Mouse (Mus musculus) common myeloid progenitor, adult 5-6 weeks (primary cell): ENCODE results near the gene Tspan17. TPM values are rescaled to one million over a fixed set of nuclear protein-coding genes. Genes with fewer than 3 reads are reported as not detected.
A peak's percentile ranks its signal among the peaks of the same experiment; 100 is the strongest.
"Not testable (repeated sequence)": the region's sequence is repeated elsewhere in the genome, so short reads cannot be mapped to it uniquely, and the experiment has no call there.

ENCODE experiments used
- ATAC-seq: replicated peaks from 2 replicates; pipeline ENCODE4 v1.8.0; 2016; ENCODE audit warnings: low read depth, mild to moderate bottlenecking, moderate TSS enrichment, inconsistent platforms; ENCODE audit not compliant: poor library complexity, severe bottlenecking
- total RNA-seq: library from RNA; stranded (forward); fragments of 200-1000, 187-1606 nt; gene quantifications from 2 replicates; pipeline ENCODE4 v1.2.3, GENCODE M21; 2017

The Tspan17 gene
- total RNA-seq, 1 experiment from 2014 or later = 0.82 TPM

- no peak for ATAC-seq
These were observed 28.9 kb upstream of the Tspan17 start for GRCm38 (mm10) chr13:54760164-54760795.

- ATAC-seq = no peak
These were observed 28.3 kb upstream of the Tspan17 start for GRCm38 (mm10) chr13:54760906-54761305.

GRCm38 (mm10) chr13:54765281-54766191 lies 23.6 kb upstream of the Tspan17 start:
- ATAC-seq = no peak

GRCm38 (mm10) chr13:54766192-54766768 lies 22.9 kb upstream of the Tspan17 start, which contains the start of gene Sncb:
Gene Sncb, minus strand, starts transcription at chr13:54766595.
- ATAC-seq = peak; percentile 85

GRCm38 (mm10) chr13:54767012-54767411 lies 22.2 kb upstream of the Tspan17 start:
- ATAC-seq = no peak

- ATAC-seq = no peak
These were observed 8.6 kb upstream of the Tspan17 start for GRCm38 (mm10) chr13:54780592-54780991.

- ATAC-seq = no peak
These were observed 8.1 kb upstream of the Tspan17 start for GRCm38 (mm10) chr13:54781086-54781485.

- no peak for ATAC-seq
These were observed 5.9 kb upstream of the Tspan17 start for GRCm38 (mm10) chr13:54783235-54783634.

GRCm38 (mm10) chr13:54783698-54784097 lies 5.5 kb upstream of the Tspan17 start, which contains the start of gene Eif4e1b:
Gene Eif4e1b, plus strand, starts transcription at chr13:54783998.
- ATAC-seq = no peak

- ATAC-seq = not testable (repeated sequence)
These were observed 1.6 kb upstream of the Tspan17 start for GRCm38 (mm10) chr13:54787591-54787990.

GRCm38 (mm10) chr13:54789561-54790397 lies 602 bp downstream of the Tspan17 start:
- 0 out of 2 replicates have a peak, but pooled peaks have one; percentile 16 for ATAC-seq

- no peak for ATAC-seq
These were observed 3.4 kb downstream of the Tspan17 start for GRCm38 (mm10) chr13:54792259-54793230.

GRCm38 (mm10) chr13:54794002-54794577 lies 4.9 kb downstream of the Tspan17 start:
- ATAC-seq = no peak

GRCm38 (mm10) chr13:54794843-54795242 lies 5.7 kb downstream of the Tspan17 start:
- no peak for ATAC-seq

GRCm38 (mm10) chr13:54797356-54797755 lies 8.2 kb downstream of the Tspan17 start:
- 0 out of 2 replicates have a peak, but pooled peaks have one; percentile 22 for ATAC-seq

GRCm38 (mm10) chr13:54797861-54798643 lies 8.9 kb downstream of the Tspan17 start:
- ATAC-seq = no peak

GRCm38 (mm10) chr13:54798740-54799139 lies 9.6 kb downstream of the Tspan17 start:
- no peak for ATAC-seq

- ATAC-seq = peak; percentile 70
These were observed 10.5 kb downstream of the Tspan17 start for GRCm38 (mm10) chr13:54799701-54800100.
